Mouse (Mus musculus) right cerebral cortex, adult 2 months (tissue): Measurements from ENCODE around the gene Trim11.
A peak's percentile ranks its signal among the peaks of the same experiment; 100 is the strongest.
"Not testable (repeated sequence)": the region's sequence is repeated elsewhere in the genome, so short reads cannot be mapped to it uniquely, and the experiment has no call there.

Experiments
- DNase-seq, 2 experiments: peaks; one replicate each; pipeline ENCODE4 v3.0.0; 2021 to 2022; ENCODE audit warnings: low spot score in 2 of 2

The Trim11 gene

GRCm38 (mm10) chr11:58978027-58978705 lies at the start of gene Trim11:
Gene Trim11 (plus strand): TSS chr11:58978093.
- DNase-seq, result peak; percentile 65 to 69

- no peak for DNase-seq
Measured at GRCm38 (mm10) chr11:58929055-58929454, 48.8 kb upstream of the Trim11 start.

GRCm38 (mm10) chr11:58929641-58930040 lies 48.3 kb upstream of the Trim11 start:
- DNase-seq, result no peak

- DNase-seq, result no peak
Measured at GRCm38 (mm10) chr11:58930254-58930653, 47.6 kb upstream of the Trim11 start.

- DNase-seq, result no peak
Measured at GRCm38 (mm10) chr11:58931576-58931975, 46.3 kb upstream of the Trim11 start.

- no peak for DNase-seq
Measured at GRCm38 (mm10) chr11:58937909-58938308, 40.0 kb upstream of the Trim11 start.

GRCm38 (mm10) chr11:58938322-58939087 lies 39.4 kb upstream of the Trim11 start, which contains the start of gene Rnf187:
Gene Rnf187 (minus strand): TSS chr11:58938916.
- DNase-seq, result peak; percentile 91 to 93

- no peak for DNase-seq
Measured at GRCm38 (mm10) chr11:58939088-58939439, 38.8 kb upstream of the Trim11 start.

DNA sequence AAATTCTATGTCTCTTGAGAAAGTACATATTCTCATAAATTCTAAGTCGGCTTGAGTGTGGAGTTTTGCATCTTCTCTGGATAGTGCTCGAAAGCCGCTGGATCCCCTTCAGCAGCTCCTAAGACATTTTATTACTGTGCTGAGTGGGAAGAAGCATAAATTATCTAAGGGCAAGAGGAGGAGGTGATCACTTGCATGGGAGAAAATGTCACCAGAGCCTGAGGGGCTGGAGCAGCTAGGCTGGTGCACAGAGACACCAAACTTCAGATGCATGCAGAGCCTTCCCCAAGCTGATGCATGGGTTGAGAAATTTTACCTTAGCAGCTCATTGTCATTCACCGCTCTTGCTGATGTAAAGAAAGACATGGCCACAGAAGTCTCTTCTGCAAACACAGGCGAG lies 33.8 kb upstream of the Trim11 start:
- no peak for DNase-seq

GRCm38 (mm10) chr11:58947306-58947705 lies 30.6 kb upstream of the Trim11 start:
- DNase-seq, result no peak

DNA sequence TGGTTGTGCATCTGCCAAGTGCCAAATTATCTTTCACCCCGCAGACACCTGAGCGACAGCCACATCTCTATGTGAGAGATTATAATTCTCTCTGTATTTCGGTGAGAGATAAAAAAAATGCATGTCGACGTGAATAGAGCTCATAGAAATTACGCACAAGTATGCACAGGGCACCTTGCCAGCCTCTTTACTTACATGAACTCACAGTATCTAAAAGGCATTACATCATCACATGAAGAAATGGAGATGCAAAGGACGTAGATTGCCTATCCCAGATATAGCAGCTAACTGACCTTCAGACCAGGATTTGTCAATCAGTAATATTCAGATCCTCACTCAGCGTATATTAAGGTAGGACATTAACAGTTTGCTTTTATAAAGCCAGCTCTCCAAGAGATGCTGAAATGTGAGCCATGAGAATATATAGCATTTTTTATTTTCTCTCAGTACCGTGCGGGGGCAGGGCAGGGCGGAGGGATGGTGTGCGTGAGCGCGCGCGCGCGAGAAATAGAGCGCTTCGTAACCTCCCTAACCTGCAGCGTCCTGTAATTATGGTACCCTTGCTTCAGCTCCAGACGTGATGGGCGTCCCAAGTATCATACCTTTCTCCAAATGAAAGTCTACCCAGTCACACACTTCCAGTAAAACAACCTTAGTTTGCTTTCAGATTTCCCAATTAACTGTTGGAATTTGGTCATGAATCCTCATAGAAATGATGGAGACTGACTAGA lies 29.9 kb upstream of the Trim11 start:
- peak; percentile 70 to 77 for DNase-seq

DNA sequence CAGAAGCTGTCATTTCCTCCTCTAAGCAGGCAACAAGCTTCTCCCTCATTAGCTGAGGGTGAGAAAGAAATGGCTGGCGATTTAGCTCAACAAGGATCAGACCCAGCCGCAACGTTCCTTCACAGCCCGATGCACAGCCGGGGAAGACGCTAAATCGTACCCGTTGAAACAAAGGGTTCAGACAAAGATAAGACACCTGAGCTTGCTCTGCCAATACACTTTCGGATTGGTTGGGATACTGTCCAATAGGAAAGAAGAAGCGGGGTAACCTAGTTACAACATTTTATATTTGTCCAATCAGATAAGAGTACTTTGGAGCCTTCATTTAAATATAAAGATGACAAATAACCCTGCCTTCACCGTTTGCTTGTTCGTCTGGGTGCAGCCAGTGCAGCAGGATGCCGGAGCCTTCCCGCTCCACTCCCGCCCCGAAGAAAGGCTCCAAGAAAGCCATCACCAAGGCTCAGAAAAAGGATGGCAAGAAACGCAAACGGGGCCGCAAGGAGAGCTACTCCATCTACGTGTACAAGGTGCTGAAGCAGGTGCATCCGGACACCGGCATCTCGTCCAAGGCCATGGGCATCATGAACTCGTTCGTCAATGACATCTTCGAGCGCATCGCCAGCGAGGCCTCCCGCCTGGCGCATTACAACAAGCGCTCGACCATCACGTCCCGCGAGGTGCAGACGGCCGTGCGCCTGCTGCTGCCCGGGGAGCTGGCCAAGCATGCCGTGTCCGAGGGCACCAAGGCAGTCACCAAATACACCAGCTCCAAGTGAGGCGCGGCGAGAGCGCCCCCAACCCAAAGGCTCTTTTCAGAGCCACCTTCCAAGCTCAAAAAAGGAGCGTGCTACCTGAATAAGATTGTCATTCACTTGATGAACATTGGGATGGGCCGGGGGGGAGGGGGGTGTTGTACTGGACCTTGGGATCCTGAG lies 29.1 kb upstream of the Trim11 start, which contains the start of gene Hist3h2ba:
Gene Hist3h2ba, plus strand, starts transcription at position 379 of the 938 bp plus-strand sequence.
- peak; percentile 80 to 83 for DNase-seq

- DNase-seq, result peak; percentile 64 to 66
Measured at GRCm38 (mm10) chr11:58949480-58950431, 28.1 kb upstream of the Trim11 start.

DNA sequence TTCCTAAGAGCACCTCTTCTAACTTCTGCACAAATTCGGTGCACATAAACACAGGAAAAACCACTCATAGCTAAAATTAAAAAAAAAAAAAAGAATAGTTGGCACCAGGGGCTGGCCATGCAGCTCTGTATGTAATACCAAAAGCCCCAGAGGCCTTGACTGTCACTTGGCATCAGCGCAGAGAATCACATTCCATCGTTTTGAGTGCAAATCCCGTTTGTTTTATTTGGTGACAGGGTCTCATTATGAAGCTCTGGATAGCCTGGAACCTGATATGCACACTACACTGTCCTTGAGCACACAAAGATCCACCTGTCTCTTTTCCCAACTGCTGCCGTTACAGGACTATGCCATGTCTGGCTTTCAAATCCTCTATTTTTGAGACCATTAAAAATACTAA lies 26.7 kb upstream of the Trim11 start:
- DNase-seq, result no peak

DNA sequence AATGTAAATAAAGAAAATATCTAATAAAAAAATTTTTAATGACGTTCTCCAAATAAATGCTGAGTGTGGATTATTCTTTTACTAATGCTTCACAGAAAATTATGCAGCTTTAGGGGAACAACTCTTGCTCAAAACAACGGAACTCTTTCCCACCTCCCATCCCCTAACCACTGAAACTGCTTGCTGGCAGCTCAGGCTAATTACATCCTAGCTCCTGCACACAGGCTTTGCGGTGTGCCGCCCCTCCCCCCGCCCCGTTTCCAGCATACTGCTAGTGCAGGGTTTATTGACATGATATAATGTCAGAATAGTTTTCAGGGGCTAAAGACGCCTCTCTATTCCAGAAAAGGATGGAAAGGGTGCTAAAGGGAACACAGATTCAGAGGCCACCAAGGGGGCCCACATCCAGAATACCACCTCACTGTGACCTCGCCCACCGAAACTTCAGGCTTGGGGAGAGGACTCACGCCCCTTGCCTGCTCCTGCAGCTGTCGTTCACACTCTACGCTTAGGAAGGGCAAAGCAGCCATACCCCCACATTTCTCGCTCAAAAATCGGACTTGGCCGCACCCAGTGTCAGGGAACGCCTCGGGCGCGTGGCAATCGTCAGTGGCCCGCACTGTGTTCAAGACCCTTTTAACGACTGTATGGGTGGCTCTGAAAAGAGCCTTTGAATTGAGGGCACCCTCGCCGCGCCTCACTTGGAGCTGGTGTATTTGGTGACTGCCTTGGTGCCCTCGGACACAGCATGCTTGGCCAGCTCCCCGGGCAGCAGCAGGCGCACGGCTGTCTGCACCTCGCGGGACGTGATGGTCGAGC lies 24.3 kb upstream of the Trim11 start:
- no peak for DNase-seq

GRCm38 (mm10) chr11:58954170-58954419 lies 23.8 kb upstream of the Trim11 start:
- not testable (repeated sequence) for DNase-seq

GRCm38 (mm10) chr11:58954420-58955142 lies 23.3 kb upstream of the Trim11 start, which contains the start of the genes Hist3h2a and Trim17:
Gene Hist3h2a (plus strand): TSS chr11:58954685.
Gene Trim17 (plus strand): TSS chr11:58954685.
- DNase-seq, result peak; percentile 91

GRCm38 (mm10) chr11:58955143-58955867 lies 22.6 kb upstream of the Trim11 start:
- no peak for DNase-seq
